Mouse (Mus musculus): ENCODE results near the gene Fut1.

The Fut1 gene

GRCm38 (mm10) chr7:45605704-45606289, 11.3 kb upstream of the Fut1 start:
- DNase-seq = no peak

GRCm38 (mm10) chr7:45609511-45609910, 7.6 kb upstream of the Fut1 start:
- DNase-seq = no peak

GRCm38 (mm10) chr7:45616277-45616676, 812 bp upstream of the Fut1 start:
- DNase-seq = no peak

GRCm38 (mm10) chr7:45618316-45618715, 1.2 kb downstream of the Fut1 start:
- DNase-seq = no peak

GRCm38 (mm10) chr7:45619592-45619991, 2.5 kb downstream of the Fut1 start:
- no peak for DNase-seq

- peak; percentile 63 for DNase-seq
Observed at GRCm38 (mm10) chr7:45621443-45621842, 4.4 kb downstream of the Fut1 start, which contains the start of gene Izumo1. Gene Izumo1, plus strand, starts transcription at chr7:45621811.

- no peak for DNase-seq
Observed at GRCm38 (mm10) chr7:45623507-45623906, 6.4 kb downstream of the Fut1 start.

GRCm38 (mm10) chr7:45624718-45625117, 7.6 kb downstream of the Fut1 start:
- no peak for DNase-seq

- DNase-seq = no peak
Observed at GRCm38 (mm10) chr7:45625481-45625880, 8.4 kb downstream of the Fut1 start.

GRCm38 (mm10) chr7:45626571-45627076, 9.5 kb downstream of the Fut1 start:
- DNase-seq = no peak

- no peak for DNase-seq
Observed at GRCm38 (mm10) chr7:45627261-45627660, 10.2 kb downstream of the Fut1 start, which contains the start of gene Rasip1. Gene Rasip1, plus strand, starts transcription at chr7:45627488.

- peak; percentile 93 for DNase-seq
Observed at GRCm38 (mm10) chr7:45628364-45629294, 11.5 kb downstream of the Fut1 start.

GRCm38 (mm10) chr7:45630064-45630907, 13.2 kb downstream of the Fut1 start:
- no peak for DNase-seq

GRCm38 (mm10) chr7:45632499-45632898, 15.4 kb downstream of the Fut1 start:
- DNase-seq = no peak

GRCm38 (mm10) chr7:45634946-45635681, 18.0 kb downstream of the Fut1 start:
- DNase-seq = no peak

- DNase-seq = no peak
Observed at GRCm38 (mm10) chr7:45635711-45636688, 18.9 kb downstream of the Fut1 start.

GRCm38 (mm10) chr7:45637710-45638109, 20.6 kb downstream of the Fut1 start:
- DNase-seq = no peak

- DNase-seq = peak; percentile 35
Observed at GRCm38 (mm10) chr7:45638623-45639401, 21.7 kb downstream of the Fut1 start.

GRCm38 (mm10) chr7:45639561-45640027, 22.5 kb downstream of the Fut1 start, which contains the start of gene Mamstr:
Gene Mamstr, plus strand, starts transcription at chr7:45639977.
- DNase-seq = no peak
